Mouse (Mus musculus) liver, embryonic 11.5 days (tissue): ENCODE data around the gene Rbfox1. TPM values are rescaled to one million over a fixed set of nuclear protein-coding genes. Genes with fewer than 3 reads are reported as not detected.

Experiments used
- ATAC-seq: fragments of 200-750 bp; cut with Nextera tagmentation; replicated peaks from 2 replicates; pipeline ENCODE4 v1.8.0; 2017; ENCODE audit warnings: moderate number of reproducible peaks, mild to moderate bottlenecking, moderate TSS enrichment, moderate library complexity; ENCODE audit not compliant: low FRiP score
- DNase-seq: peaks from one replicate; pipeline ENCODE4 v3.0.0-alpha.2; 2017; ENCODE audit warnings: low spot score
- H3K27ac ChIP-seq: fragments of 300-500 bp; sonication (generic); 2 replicates; pipeline ENCODE4 v1.5.1; 2014; ENCODE audit warnings: mild to moderate bottlenecking, low read depth, low read length, control low read depth
- H3K27me3 ChIP-seq: fragments of 300-500 bp; sonication (generic); replicated peaks from 2 replicates; pipeline ENCODE4 v1.6.1; 2014; ENCODE audit warnings: low read length, mixed read lengths; ENCODE audit not compliant: control insufficient read depth, insufficient read depth
- H3K36me3 ChIP-seq: fragments of 300-500 bp; sonication (generic); 2 replicates; pipeline ENCODE4 v1.6.1; 2014; ENCODE audit warnings: mild to moderate bottlenecking, low read length, moderate library complexity, mixed read lengths; ENCODE audit not compliant: control insufficient read depth, insufficient read depth
- H3K4me1 ChIP-seq: fragments of 300-500 bp; sonication (generic); replicated peaks from 2 replicates; pipeline ENCODE4 v1.6.1; 2014; ENCODE audit warnings: low read length, mixed read lengths; ENCODE audit not compliant: control insufficient read depth, insufficient read depth
- H3K4me2 ChIP-seq: fragments of 300-500 bp; sonication (generic); 2 replicates; pipeline ENCODE4 v1.6.1; 2014; ENCODE audit warnings: mild to moderate bottlenecking, control low read depth, moderate library complexity
- H3K4me3 ChIP-seq: fragments of 300-500 bp; sonication (generic); 2 replicates; pipeline ENCODE4 v1.5.1; 2014; ENCODE audit warnings: low read depth, low read length, control low read depth
- H3K9ac ChIP-seq: fragments of 300-500 bp; sonication (generic); 2 replicates; pipeline ENCODE4 v1.6.1; 2014; ENCODE audit warnings: low read depth, low read length, control low read depth
- H3K9me3 ChIP-seq: fragments of 300-500 bp; sonication (generic); 2 replicates; pipeline ENCODE4 v1.6.1; 2016; ENCODE audit warnings: low read length, inconsistent platforms, mixed read lengths; ENCODE audit not compliant: control insufficient read depth
- WGBS: fragments of 180-500 bp; shearing (Covaris S2); extraction: QIAGEN DNeasy Blood & Tissue Kit; methylation state at CpG from one replicate; pipeline ENCODE4 v1.1.7; 2014; 5-methylcytosine and 5-hydroxymethylcytosine counted together
- polyA plus RNA-seq: library from polyadenylated mRNA; unstranded; fragments of >200 nt; fragmentation: Nextera tagmentation; extraction: Ambion mirVana; gene quantifications from 2 replicates; pipeline ENCODE4 v1.2.1, GENCODE M21; 2014

The Rbfox1 gene
- polyA plus RNA-seq, 1 experiment from 2014 or later = 1.4 TPM

- Histone ChIP-seq H3K36me3 (no peaks in the 10 kb centered on the region), H3K4me1 (no peaks in the 10 kb centered on the region), H3K27me3 (no peaks in the 10 kb centered on the region), H3K9ac (no peak overlapping the region), H3K27ac (no peak overlapping the region), H3K4me2 (no peak overlapping the region), H3K4me3 (no peak overlapping the region), H3K9me3 (no peaks in the 10 kb centered on the region)
- no peak for DNase-seq
- ATAC-seq = no peak
- WGBS = 79% methylated on average over 3 of the region's 3 CpGs
Observed at GRCm38 (mm10) chr16:6791218-6791617, 906.1 kb downstream of the Rbfox1 start.

- H3K27ac ChIP-seq = no peak overlapping the region
- no peaks in the 10 kb centered on the region for H3K4me1 ChIP-seq
- ATAC-seq (no peak), DNase-seq (peak; percentile 40)
- no peak overlapping the region for H3K4me3 ChIP-seq
- H3K36me3 ChIP-seq = no peaks in the 10 kb centered on the region
- H3K27me3 ChIP-seq = no peaks in the 10 kb centered on the region
- no peak overlapping the region for H3K4me2 ChIP-seq
- no peak overlapping the region for H3K9ac ChIP-seq
- no peaks in the 10 kb centered on the region for H3K9me3 ChIP-seq
- WGBS = 17% methylated on average over 9 of the region's 9 CpGs
Observed at GRCm38 (mm10) chr16:6791655-6792054, 906.5 kb downstream of the Rbfox1 start.

- Histone ChIP-seq H3K9ac (no peak overlapping the region), H3K36me3 (no peaks in the 10 kb centered on the region), H3K4me2 (no peak overlapping the region), H3K9me3 (no peaks in the 10 kb centered on the region), H3K4me3 (no peak overlapping the region), H3K27ac (no peak overlapping the region), H3K4me1 (no peaks in the 10 kb centered on the region), H3K27me3 (no peaks in the 10 kb centered on the region)
- no peak for ATAC-seq
- no peak for DNase-seq
- WGBS = 76% methylated on average over 2 of the region's 2 CpGs
Observed at GRCm38 (mm10) chr16:6806246-6806645, 921.1 kb downstream of the Rbfox1 start.

GRCm38 (mm10) chr16:6807835-6808234, 922.7 kb downstream of the Rbfox1 start:
- Histone ChIP-seq H3K4me1 (no peaks in the 10 kb centered on the region), H3K27me3 (no peaks in the 10 kb centered on the region), H3K27ac (no peak overlapping the region), H3K4me2 (no peak overlapping the region), H3K36me3 (no peaks in the 10 kb centered on the region), H3K9me3 (no peaks in the 10 kb centered on the region), H3K9ac (no peak overlapping the region), H3K4me3 (no peak overlapping the region)
- ATAC-seq (no peak), DNase-seq (no peak)
- WGBS = 60% methylated on average over 2 of the region's 2 CpGs

- H3K27ac ChIP-seq = no peak overlapping the region
- H3K36me3 ChIP-seq = no peaks in the 10 kb centered on the region
- no peak for DNase-seq
- no peak overlapping the region for H3K4me3 ChIP-seq
- H3K9me3 ChIP-seq = no peaks in the 10 kb centered on the region
- H3K9ac ChIP-seq = no peak overlapping the region
- no peaks in the 10 kb centered on the region for H3K4me1 ChIP-seq
- no peaks in the 10 kb centered on the region for H3K27me3 ChIP-seq
- no peak overlapping the region for H3K4me2 ChIP-seq
- no peak for ATAC-seq
- 78% methylated on average over 3 of the region's 3 CpGs for WGBS
Observed at GRCm38 (mm10) chr16:6813871-6814270, 928.7 kb downstream of the Rbfox1 start.

- no peak for DNase-seq
- WGBS = 60% methylated on average over 1 of the region's 1 CpGs
- Histone ChIP-seq H3K36me3 (no peaks in the 10 kb centered on the region), H3K9ac (no peak overlapping the region), H3K27me3 (no peaks in the 10 kb centered on the region), H3K4me1 (no peaks in the 10 kb centered on the region), H3K9me3 (no peaks in the 10 kb centered on the region), H3K27ac (no peak overlapping the region), H3K4me3 (no peak overlapping the region), H3K4me2 (no peak overlapping the region)
- ATAC-seq = no peak
Observed at GRCm38 (mm10) chr16:6821741-6822140, 936.6 kb downstream of the Rbfox1 start.

- WGBS = 77% methylated on average over 6 of the region's 6 CpGs
- DNase-seq = no peak
- Histone ChIP-seq H3K27ac (no peak overlapping the region), H3K9ac (no peak overlapping the region), H3K9me3 (no peaks in the 10 kb centered on the region), H3K27me3 (no peaks in the 10 kb centered on the region), H3K4me1 (no peaks in the 10 kb centered on the region), H3K36me3 (no peaks in the 10 kb centered on the region), H3K4me2 (no peak overlapping the region), H3K4me3 (no peak overlapping the region)
- ATAC-seq = no peak
Observed at GRCm38 (mm10) chr16:6829892-6830524, 944.9 kb downstream of the Rbfox1 start.

GRCm38 (mm10) chr16:6833486-6833885, 948.3 kb downstream of the Rbfox1 start:
- Histone ChIP-seq H3K27ac (no peak overlapping the region), H3K9ac (no peak overlapping the region), H3K9me3 (no peaks in the 10 kb centered on the region), H3K4me3 (no peak overlapping the region), H3K4me2 (no peak overlapping the region), H3K4me1 (no peaks in the 10 kb centered on the region), H3K27me3 (no peaks in the 10 kb centered on the region), H3K36me3 (no peaks in the 10 kb centered on the region)
- no peak for ATAC-seq
- DNase-seq = no peak

GRCm38 (mm10) chr16:6835051-6835450, 949.9 kb downstream of the Rbfox1 start:
- H3K9ac ChIP-seq = no peak overlapping the region
- no peak overlapping the region for H3K4me3 ChIP-seq
- no peak overlapping the region for H3K27ac ChIP-seq
- no peaks in the 10 kb centered on the region for H3K27me3 ChIP-seq
- H3K4me2 ChIP-seq = no peak overlapping the region
- H3K9me3 ChIP-seq = no peaks in the 10 kb centered on the region
- H3K36me3 ChIP-seq = no peaks in the 10 kb centered on the region
- no peaks in the 10 kb centered on the region for H3K4me1 ChIP-seq
- ATAC-seq (no peak), DNase-seq (no peak)
- WGBS = 40% methylated on average over 5 of the region's 5 CpGs
